Mouse (Mus musculus) subcutaneous adipose tissue, adult 2 months (tissue): Measurements from ENCODE around the gene 4933402N22Rik. TPM values are rescaled to one million over a fixed set of nuclear protein-coding genes. Genes with fewer than 3 reads are reported as not detected.

Experiments used
- polyA plus RNA-seq: library from polyadenylated mRNA; depleted of rRNA; stranded (reverse); fragments of >200 nt; gene quantifications from 2 replicates; pipeline ENCODE4 v1.2.3, GENCODE M21; 2012; ENCODE audit warnings: low replicate concordance; rRNA removed

Gene 4933402N22Rik
- polyA plus RNA-seq: not detected in 2 replicates

DNA sequence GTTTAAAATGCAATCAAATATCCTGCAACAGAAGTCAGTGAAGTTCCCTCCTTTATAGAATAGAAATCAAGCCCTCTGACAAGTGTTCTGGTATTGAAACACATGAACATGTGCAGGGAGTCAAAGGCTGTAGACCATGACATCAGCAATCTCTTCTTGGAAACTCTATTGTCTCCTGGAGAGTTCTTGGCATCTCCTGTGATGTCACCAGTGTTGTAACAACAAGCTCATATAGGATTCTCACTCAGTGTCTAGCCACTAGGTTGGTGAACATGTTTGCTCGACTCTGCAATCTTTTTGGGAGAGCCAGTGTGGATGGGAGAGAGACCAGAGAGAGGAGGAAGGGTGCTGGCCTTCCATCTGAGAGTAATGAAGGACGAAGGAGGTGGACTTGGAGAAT lies at the start of gene 4933402N22Rik:
Gene 4933402N22Rik, plus strand, starts transcription at position 301 of the 400 bp plus-strand sequence.

Other genes starting within 250 kb of the 4933402N22Rik start
- not detected in 2 replicates for gene Gm8922, start 236.1 kb upstream of the 4933402N22Rik start, polyA plus RNA-seq
- not detected in 2 replicates for gene Gm8926, start 147.5 kb upstream of the 4933402N22Rik start, polyA plus RNA-seq
- not detected in 2 replicates for gene Gm6465, start 72.5 kb upstream of the 4933402N22Rik start, polyA plus RNA-seq